Mouse (Mus musculus) liver, adult 2 months (tissue): ENCODE measurements around the gene Il6st.

Experiments
- CTCF ChIP-seq: fragments of 200-500 bp; IDR thresholded peaks from 2 replicates; pipeline ENCODE4 v1.5.1; 2011; ENCODE audit warnings: low read depth, low read length, control low read depth
- POLR2A ChIP-seq: fragments of 200-500 bp; IDR thresholded peaks from 2 replicates; pipeline ENCODE4 v1.6.1; 2011; ENCODE audit warnings: low read length, control low read depth; ENCODE audit not compliant: insufficient read depth; ENCODE audit errors: extremely low read depth

GRCm38 (mm10) chr13:112514546-112514945 lies 50.7 kb downstream of the Il6st start:
- TF ChIP-seq CTCF (no peak), POLR2A (no peak)
